Mouse (Mus musculus): ENCODE measurements at regions not wholly inside any gene's neighbourhood (a gene's known extent, or its start where the extent isn't known, plus 50 kb on each side); places are given as distances from the start of the nearest gene placed in this dataset.
A peak's percentile ranks its signal among the peaks of the same experiment; 100 is the strongest.

DNA sequence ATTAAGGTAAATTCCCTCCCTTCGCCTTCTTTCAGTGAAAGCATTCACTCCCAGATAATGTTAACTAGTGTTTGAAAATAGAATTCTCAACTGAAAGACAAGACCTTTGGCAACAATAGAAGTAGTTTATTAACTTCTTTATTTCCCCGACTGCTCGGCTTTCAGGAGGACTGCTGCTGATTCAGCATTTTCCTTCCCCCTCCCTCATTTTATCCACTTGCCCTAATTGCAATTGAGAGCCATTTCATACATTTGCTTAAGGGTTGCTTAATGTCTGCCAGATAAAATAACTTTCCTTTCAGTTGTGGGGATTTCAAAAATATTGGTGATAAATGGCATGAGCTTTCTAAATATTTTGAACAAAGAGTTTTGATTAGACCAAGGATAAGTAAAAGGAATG is 744.5 kb downstream of the Brinp3 start:
- DNase-seq (ENCODE audit: low spot score in 2 of 2): no peak

DNA sequence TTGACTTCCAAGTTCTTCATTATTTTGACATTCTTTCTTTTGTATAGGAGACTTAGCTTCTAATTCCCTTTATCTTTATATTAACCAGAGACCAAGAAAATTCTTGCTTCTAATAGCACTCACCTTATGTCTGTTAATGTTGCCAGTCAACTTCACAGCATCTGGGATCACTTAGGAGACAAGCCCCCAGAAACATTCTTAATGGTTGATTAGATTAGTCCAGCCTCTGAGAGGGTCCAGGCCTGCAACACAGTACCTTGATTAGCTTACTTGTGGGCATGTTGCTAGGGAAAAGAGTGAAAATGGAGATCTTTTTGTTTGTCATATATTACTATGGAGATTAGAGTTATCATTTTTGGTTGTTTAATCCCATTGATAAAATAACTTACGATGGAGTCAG is 778.8 kb downstream of the Brinp3 start:
- DNase-seq (ENCODE audit: low spot score in 2 of 2): no peak

DNA sequence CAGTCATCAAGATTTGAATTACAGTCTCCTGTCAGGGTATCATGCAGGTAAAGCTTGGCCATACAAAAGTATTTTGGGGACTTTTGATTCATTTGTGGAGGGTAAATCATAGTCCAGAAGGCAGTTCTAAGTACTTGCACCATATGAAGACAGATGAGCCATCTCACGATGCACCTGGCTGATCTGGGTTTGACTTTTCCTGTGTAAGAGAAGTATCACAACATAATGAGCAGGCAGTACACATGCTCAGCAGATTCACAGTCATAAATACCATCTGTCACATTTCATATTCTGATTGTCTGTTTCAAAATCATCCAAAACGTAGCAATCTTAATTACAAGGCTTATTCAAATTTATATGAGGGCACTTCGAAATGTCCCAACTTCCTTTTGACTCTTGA is 796.6 kb downstream of the Brinp3 start:
- no peak for DNase-seq (ENCODE audit: low spot score in 2 of 2)

DNA sequence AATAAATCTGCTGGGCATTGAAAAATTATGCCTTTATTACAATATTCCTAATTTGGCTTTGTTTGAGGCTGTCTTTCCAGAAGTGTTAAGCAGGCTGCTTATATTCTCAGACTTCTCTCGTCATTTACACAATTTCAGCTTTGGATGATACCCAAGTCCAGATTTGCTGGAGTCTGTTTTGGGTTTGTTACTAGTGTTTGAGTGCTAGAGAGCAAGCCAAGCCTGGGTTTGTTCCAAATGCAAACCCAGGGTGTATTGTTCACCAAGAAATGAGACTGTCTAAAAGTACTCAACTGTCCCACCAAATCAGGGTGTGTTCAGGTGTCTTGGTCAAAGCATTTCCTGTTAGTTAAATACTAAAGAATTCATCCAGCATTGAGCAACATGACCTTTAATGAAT is 814.7 kb downstream of the Brinp3 start:
- no peak for DNase-seq (ENCODE audit: low spot score in 2 of 2)

DNA sequence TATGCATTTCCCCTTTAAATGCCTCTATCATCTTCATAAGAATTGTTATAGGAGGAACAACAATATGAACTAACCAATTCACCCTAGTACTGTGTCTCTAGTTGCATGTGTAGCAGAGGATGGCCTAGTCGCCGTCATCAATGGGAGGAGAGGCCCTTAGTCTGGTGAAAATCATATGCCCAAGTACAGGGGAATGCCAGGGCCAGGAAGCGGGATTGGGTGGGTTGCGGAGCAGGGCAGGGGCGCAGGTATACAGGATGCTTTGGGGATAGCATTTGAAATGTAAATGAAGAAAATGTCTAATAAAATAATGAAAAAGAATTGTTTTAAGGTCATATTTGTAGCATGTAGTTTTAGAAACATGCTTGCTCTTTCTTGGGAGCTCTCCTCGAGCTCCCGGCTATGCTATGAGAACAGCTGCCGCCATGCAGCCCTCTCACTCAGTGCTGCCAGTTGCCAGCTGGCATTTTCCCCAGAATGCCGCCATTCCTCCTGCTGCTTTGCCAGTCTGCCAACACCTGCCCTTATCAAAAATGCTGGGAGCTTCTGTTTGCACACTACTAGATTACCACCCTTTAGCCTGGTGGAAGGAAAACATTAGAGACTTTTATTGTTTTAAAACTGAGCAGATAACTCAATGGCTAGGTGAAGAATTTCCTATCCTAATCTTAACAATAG is 848.9 kb downstream of the Brinp3 start:
- DNase-seq (ENCODE audit: low spot score in 2 of 2): peak; percentile 67 to 74

DNA sequence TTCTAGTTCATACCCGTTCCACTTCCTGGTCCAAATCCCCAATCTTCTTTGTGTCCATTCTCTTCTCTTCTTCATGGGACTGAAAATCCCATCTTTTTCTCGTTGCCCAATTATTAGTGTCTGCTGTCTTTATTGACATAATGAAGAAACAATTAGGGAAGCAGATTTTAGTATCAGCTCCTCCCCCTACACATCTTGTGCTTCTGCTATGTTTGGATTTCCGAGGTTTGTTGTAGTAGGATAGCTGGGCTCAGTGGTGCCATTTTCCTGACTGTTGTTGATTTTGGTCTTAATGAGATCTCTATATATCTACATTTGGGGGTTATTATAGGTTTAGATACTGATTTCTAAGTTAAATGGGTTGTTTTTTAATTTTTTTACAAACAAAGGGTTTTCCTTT is 849.5 kb downstream of the Brinp3 start:
- DNase-seq (ENCODE audit: low spot score in 2 of 2): no peak

All from left cerebral cortex, adult 18-20 months (tissue).